Mouse (Mus musculus): Measurements from ENCODE around the gene Pde4d. TPM values are rescaled to one million over a fixed set of nuclear protein-coding genes. Genes with fewer than 3 reads are reported as not detected.

The Pde4d gene
- total RNA-seq, 1 experiment from 2014 or later: 8.3 TPM

GRCm38 (mm10) chr13:109296347-109297037, 846.7 kb downstream of the Pde4d start:
- no peak for ATAC-seq (ENCODE audit: extremely low read depth, insufficient number of reproducible peaks, low FRiP score, poor library complexity, severe bottlenecking)

GRCm38 (mm10) chr13:109298852-109299251, 849.1 kb downstream of the Pde4d start:
- ATAC-seq (ENCODE audit: extremely low read depth, insufficient number of reproducible peaks, low FRiP score, poor library complexity, severe bottlenecking): peak; percentile 78

DNA sequence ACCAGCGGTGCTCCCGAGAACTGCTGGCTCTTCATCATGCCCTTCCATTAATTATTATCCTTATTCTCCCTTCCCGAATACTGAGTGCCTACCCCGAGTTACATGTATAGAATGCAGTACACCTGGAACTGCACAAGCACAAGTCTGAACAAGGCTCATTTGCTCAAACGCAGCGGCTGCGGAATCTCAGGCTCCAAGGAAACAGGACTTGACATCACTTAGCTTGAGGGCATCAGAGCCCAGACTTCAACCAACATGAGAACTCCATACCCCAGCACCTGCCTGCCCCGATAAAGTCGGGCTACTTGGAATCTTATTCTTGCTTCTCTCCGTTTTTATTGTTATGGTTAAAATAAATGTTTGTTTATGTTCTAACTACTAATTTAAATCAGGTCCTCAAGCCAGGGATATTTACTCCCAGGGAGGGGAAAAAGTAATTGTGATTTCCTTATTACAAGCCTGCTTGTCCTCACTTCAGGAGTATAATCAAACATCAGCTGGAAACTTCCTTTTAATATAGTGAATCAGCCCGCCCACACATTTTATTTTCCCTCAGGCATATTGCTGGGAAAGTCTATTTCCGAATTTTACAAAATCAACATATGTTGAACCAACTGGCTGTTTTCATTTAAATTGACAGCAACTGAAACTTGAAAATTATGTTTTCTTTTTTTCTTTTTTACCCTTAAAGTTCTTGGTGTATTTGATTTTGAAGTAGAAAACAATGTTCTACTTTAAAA, 849.9 kb downstream of the Pde4d start:
- ATAC-seq (ENCODE audit: extremely low read depth, insufficient number of reproducible peaks, low FRiP score, poor library complexity, severe bottlenecking): no peak

GRCm38 (mm10) chr13:109312542-109312941, 862.8 kb downstream of the Pde4d start:
- no peak for ATAC-seq (ENCODE audit: extremely low read depth, insufficient number of reproducible peaks, low FRiP score, poor library complexity, severe bottlenecking)

GRCm38 (mm10) chr13:109315608-109316007, 865.9 kb downstream of the Pde4d start:
- no peak for ATAC-seq (ENCODE audit: extremely low read depth, insufficient number of reproducible peaks, low FRiP score, poor library complexity, severe bottlenecking)

DNA sequence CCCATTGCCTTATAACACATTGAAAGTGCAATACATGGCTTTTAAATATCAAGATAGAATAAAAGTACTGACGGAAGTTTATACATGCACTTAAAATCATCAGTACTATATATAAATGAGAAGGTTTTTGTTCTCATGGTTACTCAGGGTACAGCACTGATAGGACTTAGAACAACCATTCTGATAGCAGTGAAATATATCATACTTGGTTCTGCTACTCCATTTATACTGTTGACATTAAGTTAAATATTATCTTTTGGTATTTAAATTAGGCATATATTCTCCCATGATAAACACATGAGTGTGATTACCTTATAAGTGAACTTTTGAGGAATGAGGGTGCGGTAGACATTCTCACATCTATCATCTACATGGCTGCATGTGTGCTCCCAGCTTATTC, 867.9 kb downstream of the Pde4d start:
- ATAC-seq (ENCODE audit: extremely low read depth, insufficient number of reproducible peaks, low FRiP score, poor library complexity, severe bottlenecking): no peak

- no peak for ATAC-seq (ENCODE audit: extremely low read depth, insufficient number of reproducible peaks, low FRiP score, poor library complexity, severe bottlenecking)
Measured at GRCm38 (mm10) chr13:109318434-109318998, 868.8 kb downstream of the Pde4d start.

DNA sequence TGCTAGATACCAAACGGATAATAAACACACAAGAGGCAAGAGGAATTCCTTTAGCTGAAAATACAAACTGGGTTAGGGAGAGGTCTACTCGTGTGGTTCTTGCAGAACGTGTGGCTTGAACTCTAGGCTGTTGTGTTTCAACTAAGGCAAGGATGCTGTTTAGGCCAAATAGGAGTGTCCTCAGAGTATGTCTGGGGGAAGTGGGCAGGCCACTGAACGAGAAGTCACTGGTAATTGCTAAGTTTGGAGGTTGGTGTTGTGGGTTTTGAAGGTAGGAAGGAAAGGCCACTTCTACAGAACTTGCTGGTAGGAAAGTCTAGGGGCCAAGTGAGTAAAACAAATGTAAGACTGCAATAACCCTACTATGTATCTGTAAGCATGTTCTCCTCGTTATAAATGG, 876.3 kb downstream of the Pde4d start:
- ATAC-seq (ENCODE audit: extremely low read depth, insufficient number of reproducible peaks, low FRiP score, poor library complexity, severe bottlenecking): no peak

- ATAC-seq (ENCODE audit: extremely low read depth, insufficient number of reproducible peaks, low FRiP score, poor library complexity, severe bottlenecking): no peak
Measured at GRCm38 (mm10) chr13:109331563-109331962, 881.8 kb downstream of the Pde4d start.

DNA sequence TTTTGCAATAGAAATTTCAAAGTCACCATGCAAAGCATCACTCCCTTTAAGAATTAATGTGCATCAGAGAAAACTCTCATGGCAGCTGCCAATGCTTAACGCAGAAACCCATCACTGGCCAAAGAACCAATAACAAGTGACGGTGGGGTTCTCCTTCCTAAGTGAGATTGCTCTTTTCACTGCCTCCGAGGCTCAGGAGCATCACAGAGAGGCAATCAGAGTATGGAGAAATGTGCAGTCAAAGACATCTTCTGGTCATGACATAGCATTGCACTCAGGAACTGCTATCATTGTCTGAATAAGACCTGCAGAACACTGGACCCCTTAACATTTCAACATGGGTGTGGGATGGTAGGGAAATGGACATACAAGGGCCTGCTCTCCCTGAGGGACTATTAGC, 892.2 kb downstream of the Pde4d start:
- no peak for ATAC-seq (ENCODE audit: extremely low read depth, insufficient number of reproducible peaks, low FRiP score, poor library complexity, severe bottlenecking)

GRCm38 (mm10) chr13:109342469-109342868, 892.7 kb downstream of the Pde4d start:
- ATAC-seq (ENCODE audit: extremely low read depth, insufficient number of reproducible peaks, low FRiP score, poor library complexity, severe bottlenecking): no peak

DNA sequence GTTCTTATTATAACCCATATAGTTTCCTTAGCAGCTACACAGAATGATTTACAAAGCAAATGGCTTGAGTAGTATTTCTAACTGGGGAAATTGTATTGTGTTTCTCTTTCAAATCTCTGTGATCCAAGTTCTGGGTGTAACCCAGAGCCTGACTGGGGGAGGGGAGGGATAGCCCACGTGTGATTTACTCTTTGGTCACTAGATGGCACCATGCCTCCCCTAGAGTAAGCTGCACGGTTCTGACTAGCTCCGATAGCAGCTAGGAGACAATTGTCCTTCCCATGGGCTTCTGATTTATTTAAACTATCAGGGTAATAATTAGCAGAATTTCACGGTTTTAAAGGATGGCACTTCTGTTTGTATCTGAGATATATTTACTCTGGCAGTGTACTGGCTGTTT, 893.8 kb downstream of the Pde4d start:
- ATAC-seq (ENCODE audit: extremely low read depth, insufficient number of reproducible peaks, low FRiP score, poor library complexity, severe bottlenecking): peak; percentile 84; the same call in 1 of the 2 replicates

DNA sequence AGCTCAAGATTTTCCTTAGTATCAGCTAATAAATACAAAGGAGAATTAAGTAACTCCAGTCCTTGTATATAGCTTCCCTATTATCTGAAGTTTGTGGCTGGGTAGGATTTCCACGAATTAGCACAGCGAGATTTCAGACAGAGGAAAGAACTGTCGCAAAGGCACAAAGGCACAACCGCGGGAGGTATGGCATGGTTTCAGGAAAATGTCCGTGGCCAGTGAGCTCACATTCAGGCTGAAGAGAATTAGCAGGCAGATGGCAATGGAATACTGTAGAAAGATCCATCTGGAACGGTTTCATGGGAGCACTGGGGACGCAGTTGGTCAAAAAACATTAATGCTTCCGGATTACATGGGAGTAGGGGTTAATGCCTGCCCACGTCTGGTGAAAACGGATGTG, 898.0 kb downstream of the Pde4d start:
- no peak for ATAC-seq (ENCODE audit: extremely low read depth, insufficient number of reproducible peaks, low FRiP score, poor library complexity, severe bottlenecking)

DNA sequence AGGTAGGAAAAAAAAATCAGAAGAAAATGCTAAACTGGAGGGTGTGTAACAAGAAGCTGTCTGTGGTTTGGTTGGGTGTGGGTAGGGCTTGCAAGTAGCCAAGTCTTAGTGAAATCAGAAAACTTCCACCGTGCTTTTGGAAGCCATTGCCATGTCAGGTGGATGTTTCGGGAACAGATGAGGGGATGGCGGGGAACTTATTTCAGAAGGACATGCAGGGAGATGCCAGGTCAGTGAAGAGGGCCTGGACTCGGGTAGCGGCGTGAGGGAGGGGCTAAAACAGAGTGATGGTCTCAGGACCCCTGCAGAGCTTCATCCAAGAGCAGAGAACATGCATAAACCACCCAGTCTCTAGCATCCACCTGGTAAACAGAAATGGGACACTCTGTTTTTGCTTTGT, 898.6 kb downstream of the Pde4d start:
- no peak for ATAC-seq (ENCODE audit: extremely low read depth, insufficient number of reproducible peaks, low FRiP score, poor library complexity, severe bottlenecking)

DNA sequence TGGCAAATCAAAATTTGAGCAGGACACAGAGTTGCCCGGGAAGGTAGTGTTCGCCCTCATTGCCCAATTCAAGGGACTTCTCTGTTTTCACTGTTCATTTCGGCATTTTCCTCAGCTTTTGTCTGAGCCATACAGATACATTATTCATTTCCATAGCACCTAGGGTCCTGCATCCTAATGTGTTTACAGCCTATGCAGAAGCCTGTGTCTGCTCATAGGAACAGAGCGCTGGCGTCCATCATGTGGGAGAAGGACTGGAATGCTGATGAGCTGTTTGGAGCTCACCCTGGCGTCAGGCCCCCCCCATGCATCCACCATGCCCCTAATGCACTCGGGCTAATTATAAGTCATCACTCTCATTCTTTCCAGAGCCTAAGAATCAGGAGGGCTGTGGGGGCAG, 900.4 kb downstream of the Pde4d start:
- ATAC-seq (ENCODE audit: extremely low read depth, insufficient number of reproducible peaks, low FRiP score, poor library complexity, severe bottlenecking): no peak

GRCm38 (mm10) chr13:109354017-109354416, 904.3 kb downstream of the Pde4d start:
- ATAC-seq (ENCODE audit: extremely low read depth, insufficient number of reproducible peaks, low FRiP score, poor library complexity, severe bottlenecking): no peak

GRCm38 (mm10) chr13:109356252-109356651, 906.5 kb downstream of the Pde4d start:
- ATAC-seq (ENCODE audit: extremely low read depth, insufficient number of reproducible peaks, low FRiP score, poor library complexity, severe bottlenecking): no peak

- ATAC-seq (ENCODE audit: extremely low read depth, insufficient number of reproducible peaks, low FRiP score, poor library complexity, severe bottlenecking): no peak
Measured at GRCm38 (mm10) chr13:109359994-109360393, 910.2 kb downstream of the Pde4d start.

DNA sequence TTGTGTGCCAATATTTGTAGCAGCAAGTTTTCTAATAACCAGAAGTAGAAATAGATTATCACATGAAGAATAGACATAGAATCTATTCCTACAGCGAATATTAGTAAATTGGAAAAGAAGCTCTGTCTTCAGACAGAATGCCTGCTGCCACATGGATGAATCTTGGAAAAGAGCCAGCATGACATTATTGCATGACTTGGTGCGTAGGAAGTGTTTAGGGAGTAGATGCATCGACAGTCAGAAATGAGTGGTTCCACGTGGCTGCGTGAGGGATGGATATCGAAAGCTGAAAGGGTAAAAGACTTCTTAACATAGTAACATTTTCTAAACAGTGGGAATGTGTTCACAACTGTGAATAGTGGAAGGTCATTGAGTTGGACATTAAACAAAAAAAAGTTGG, 912.6 kb downstream of the Pde4d start:
- no peak for ATAC-seq (ENCODE audit: extremely low read depth, insufficient number of reproducible peaks, low FRiP score, poor library complexity, severe bottlenecking)

- ATAC-seq (ENCODE audit: extremely low read depth, insufficient number of reproducible peaks, low FRiP score, poor library complexity, severe bottlenecking): no peak
Measured at GRCm38 (mm10) chr13:109374465-109374864, 924.7 kb downstream of the Pde4d start.
